In genomic region chr16:39445740-39446139, GRCm38 (mm10) we compare ENCODE assay signal across 18 mouse cellular contexts.
"Had no signal": no experiment of that assay in that cellular context is flagged by ENCODE, and none has a peak within 500 bp of the region (broad histone marks: within the 10 kb centered on the region; RNA-seq: fewer than 3 reads in every experiment).

No protein-coding gene starts in this region.

- H3K27ac ChIP-seq: liver, embryonic 15.5 days; lung, embryonic 15.5 days; macrophage; midbrain, embryonic 13.5 days; midbrain, embryonic 15.5 days; neural tube, embryonic 12.5 days; stomach, embryonic 15.5 days; stomach, postnatal 0 days had no signal

- ATAC-seq: liver, postnatal 0 days; lung, postnatal 0 days; midbrain, embryonic 13.5 days; midbrain, embryonic 15.5 days had no signal

- DNase-seq: liver, postnatal 0 days; lung, adult 2 months; lung, postnatal 14 days; lung, postnatal 36 days; right cerebral cortex, postnatal 25 days; thymus, adult 18-20 months; thymus, postnatal 14 days; thymus, postnatal 36 days had no signal

- H3K4me3 ChIP-seq: liver, embryonic 15.5 days; lung, embryonic 15.5 days; megakaryocyte, embryonic 14.5 days; midbrain, embryonic 13.5 days; midbrain, embryonic 15.5 days; neural tube, embryonic 12.5 days; stomach, embryonic 15.5 days had no signal
